Mouse (Mus musculus): ENCODE results near the gene Mup7. TPM values are rescaled to one million over a fixed set of nuclear protein-coding genes. Genes with fewer than 3 reads are reported as not detected.

Gene Mup7
- polyA plus RNA-seq (2014; fragmentation: Illumina TruSeq; extraction: RNeasy Lipid Tissue Mini Kit (QIAGEN cat#74804); ENCODE audit: low replicate concordance), result not detected

DNA sequence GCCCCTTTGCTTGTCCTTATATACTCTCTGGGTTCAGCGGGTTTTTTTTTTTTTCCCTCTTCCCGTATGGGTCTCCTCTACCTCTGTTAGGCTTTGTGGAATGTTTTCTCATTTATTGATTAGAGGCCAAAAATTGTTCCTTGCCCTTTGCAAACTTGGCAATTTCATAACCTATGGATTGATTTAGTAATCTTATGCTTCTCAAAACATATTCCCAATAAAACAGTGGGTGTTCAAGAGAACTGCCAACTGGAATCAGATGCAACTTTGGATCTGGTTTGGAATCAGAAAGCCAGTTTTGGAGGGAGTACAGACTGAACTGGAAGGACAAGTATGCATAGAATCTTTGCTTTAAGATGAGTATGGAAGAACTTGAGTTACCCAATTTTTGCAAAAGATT is at the start of gene Mup7:
Gene Mup7 (minus strand): TSS at position 101 of the 400 bp plus-strand sequence.

Other genes starting within 250 kb of the Mup7 start
- gene Slc46a2, start 155.4 kb downstream of the Mup7 start, polyA plus RNA-seq (2014; fragmentation: Illumina TruSeq; extraction: RNeasy Lipid Tissue Mini Kit (QIAGEN cat#74804); ENCODE audit: low replicate concordance), result not detected
- not detected for gene Mup4, start 109.8 kb downstream of the Mup7 start, polyA plus RNA-seq (2014; fragmentation: Illumina TruSeq; extraction: RNeasy Lipid Tissue Mini Kit (QIAGEN cat#74804); ENCODE audit: low replicate concordance)
- gene Mup6, start 106.2 kb downstream of the Mup7 start, polyA plus RNA-seq (2014; fragmentation: Illumina TruSeq; extraction: RNeasy Lipid Tissue Mini Kit (QIAGEN cat#74804); ENCODE audit: low replicate concordance), result not detected
- gene Mup2, start 83.8 kb upstream of the Mup7 start, polyA plus RNA-seq (2014; fragmentation: Illumina TruSeq; extraction: RNeasy Lipid Tissue Mini Kit (QIAGEN cat#74804); ENCODE audit: low replicate concordance), result not detected
- not detected for gene Mup8, start 152.1 kb upstream of the Mup7 start, polyA plus RNA-seq (2014; fragmentation: Illumina TruSeq; extraction: RNeasy Lipid Tissue Mini Kit (QIAGEN cat#74804); ENCODE audit: low replicate concordance)